Mouse (Mus musculus) neural tube, embryonic 15.5 days (tissue): ENCODE results near the gene Olfr205. TPM values are rescaled to one million over a fixed set of nuclear protein-coding genes. Genes with fewer than 3 reads are reported as not detected.

Experiments
- polyA plus RNA-seq: library from polyadenylated mRNA; unstranded; fragments of >200 nt; fragmentation: Nextera tagmentation; extraction: Ambion mirVana; gene quantifications from 2 replicates; pipeline ENCODE4 v1.2.1, GENCODE M21; 2015

Gene Olfr205
- polyA plus RNA-seq, 1 experiment from 2014 or later: not detected

Other genes with a start within 250 kb of the Olfr205 start
- gene Olfr191, start 241.3 kb downstream of the Olfr205 start, polyA plus RNA-seq: not detected in 2 replicates
- not detected in 2 replicates for gene Olfr193, start 219.3 kb downstream of the Olfr205 start, polyA plus RNA-seq
- not detected in 2 replicates for gene Olfr194, start 210.1 kb downstream of the Olfr205 start, polyA plus RNA-seq
- not detected in 2 replicates for gene Olfr195, start 184.1 kb downstream of the Olfr205 start, polyA plus RNA-seq
- gene Olfr196, start 160.7 kb downstream of the Olfr205 start, polyA plus RNA-seq: not detected in 2 replicates
- gene Olfr198, start 127.6 kb downstream of the Olfr205 start, polyA plus RNA-seq: not detected in 2 replicates
- gene Olfr199, start 111.4 kb downstream of the Olfr205 start, polyA plus RNA-seq: not detected in 2 replicates
- gene Olfr201, start 58.5 kb downstream of the Olfr205 start, polyA plus RNA-seq: not detected in 2 replicates
- gene Olfr202, start 44.3 kb downstream of the Olfr205 start, polyA plus RNA-seq: not detected in 2 replicates
- not detected in 2 replicates for gene Olfr203, start 32.3 kb downstream of the Olfr205 start, polyA plus RNA-seq
- gene Olfr204, start 12.9 kb downstream of the Olfr205 start, polyA plus RNA-seq: not detected in 2 replicates
- gene Olfr206, start 18.1 kb upstream of the Olfr205 start, polyA plus RNA-seq: not detected in 2 replicates
- not detected in 2 replicates for gene Olfr209, start 32.9 kb upstream of the Olfr205 start, polyA plus RNA-seq
- not detected in 2 replicates for gene Gabrr3, start 76.2 kb upstream of the Olfr205 start, polyA plus RNA-seq
- gene Riox2, start 140.6 kb upstream of the Olfr205 start, polyA plus RNA-seq: 15.4 and 19.9 TPM in 2 replicates